Mouse (Mus musculus) embryonic stem cell, embryonic (primary cell): ENCODE measurements around the gene Swsap1.

Source experiments
- CTCF ChIA-PET, 4 experiments: fragments of 300-600 bp in 2 of 4; fragments of 350-600 bp in 2 of 4; sonication (Branson Sonifier 250); formaldehyde crosslinking; loops; one replicate each; lab custom pipeline; 2022; ENCODE audit warnings: inconsistent platforms in 2 of 4; lab: Charles Lee
- POLR2A ChIA-PET, 4 experiments: fragments of 300-600 bp in 2 of 4; fragments of 350-600 bp in 2 of 4; sonication (Branson Sonifier 250); formaldehyde crosslinking; loops; one replicate each; lab custom pipeline; 2022; ENCODE audit warnings: antibody characterized with exemption in 4 of 4, inconsistent platforms in 1 of 4; lab: Charles Lee

Swsap1 gene

DNA sequence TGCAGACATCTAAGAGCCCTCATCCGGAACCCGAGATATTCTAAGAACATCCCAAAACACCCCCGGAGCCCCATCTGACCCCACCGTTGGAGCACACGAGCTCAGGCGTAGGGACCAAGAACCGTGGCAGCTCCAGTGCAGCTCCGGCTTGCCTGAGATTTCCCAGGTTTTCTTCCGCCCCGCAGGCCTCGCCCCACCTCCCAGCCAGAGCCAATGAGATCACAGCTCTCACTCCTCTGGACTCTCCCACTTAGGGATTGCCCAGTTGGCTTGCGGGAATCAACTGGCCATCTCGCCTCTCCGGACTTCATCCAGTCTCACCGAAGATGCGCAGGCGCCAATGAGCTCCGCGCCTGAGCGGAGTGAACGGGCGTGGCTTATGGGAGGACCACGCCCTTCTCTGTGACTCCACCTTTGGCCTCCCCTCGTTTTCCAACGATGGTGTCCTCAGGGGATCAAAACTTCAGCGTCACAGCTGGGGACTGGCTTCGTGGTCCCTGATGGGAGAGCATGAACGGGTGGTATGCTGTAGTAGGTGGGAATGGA, 28.3 kb upstream of the Swsap1 start, which contains the start of the genes Ccdc159 and Tmem205:
Gene Ccdc159 (plus strand): TSS at position 264 of the 546 bp plus-strand sequence.
Gene Tmem205 (minus strand): TSS at position 349 of the 546 bp plus-strand sequence.
- ChIA-PET CTCF (interaction anchor here (0.5 to 1.6 kb wide), 14 partner anchors 9 to 484 kb away, joined by 3 to 9 read pairs (median 3); partner anchors contain the start of genes Plppr2 (in 2 of the 4), 9530077C05Rik (in 1 of the 4), Pigyl (in 1 of the 4) and Rab3d (in 1 of the 4)), POLR2A (interaction anchor here (0.6 to 2.3 kb wide), 73 partner anchors 9 to 1285 kb away, joined by 3 to 47 read pairs (median 4); partner anchors contain the start of genes Rab3d (in 4 of the 4), Kank2 (in 3 of the 4), Plppr2 (in 3 of the 4) and Dock6 (in 2 of the 4))

DNA sequence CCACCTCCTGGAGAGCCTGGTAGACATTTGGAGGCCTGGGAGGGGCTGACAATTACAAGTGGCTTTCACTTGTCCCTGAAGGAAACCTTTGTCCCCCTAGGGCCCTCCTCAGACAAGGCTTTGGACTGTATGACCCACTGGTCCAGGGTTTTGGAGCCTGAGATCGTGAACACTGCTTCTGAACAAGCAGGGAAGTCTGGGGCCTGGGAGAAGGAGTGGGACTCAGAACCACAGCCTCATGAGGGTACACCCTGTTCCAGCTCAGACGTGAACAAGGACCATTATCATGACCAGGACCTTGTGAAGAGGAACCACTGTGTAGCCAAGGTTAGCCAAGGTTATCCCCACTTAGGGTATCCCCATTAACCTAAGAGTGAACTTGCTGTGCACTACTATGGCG, 26.3 kb upstream of the Swsap1 start:
- ChIA-PET POLR2A (interaction anchor here in 1 of 4 experiments (1.0 to 1.2 kb wide), 2 partner anchors 11 to 125 kb away, joined by 3 read pairs; partner anchors contain the start of gene Rab3d), CTCF (no interaction called here)

DNA sequence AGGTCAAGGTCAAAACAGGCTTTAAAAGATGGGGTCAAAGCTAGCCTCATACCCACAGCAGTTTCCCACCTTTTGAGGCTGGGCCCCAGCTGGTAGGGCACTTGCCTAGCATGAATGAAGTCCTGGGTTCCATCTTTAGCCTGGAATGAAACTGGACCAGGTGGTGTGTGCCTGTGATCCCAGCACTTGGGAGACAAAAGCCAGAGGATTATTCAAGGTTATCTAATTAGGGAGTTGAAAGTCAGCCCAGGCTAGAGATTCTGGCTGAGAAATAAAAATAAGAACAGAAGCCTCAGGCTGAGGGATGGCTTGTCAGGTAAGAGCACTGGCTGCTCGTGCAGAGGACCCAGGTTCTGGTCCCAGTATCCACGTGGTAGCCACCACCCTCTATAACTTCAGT, 23.5 kb upstream of the Swsap1 start:
- CTCF ChIA-PET, result no interaction called here
- POLR2A ChIA-PET, result no interaction called here

DNA sequence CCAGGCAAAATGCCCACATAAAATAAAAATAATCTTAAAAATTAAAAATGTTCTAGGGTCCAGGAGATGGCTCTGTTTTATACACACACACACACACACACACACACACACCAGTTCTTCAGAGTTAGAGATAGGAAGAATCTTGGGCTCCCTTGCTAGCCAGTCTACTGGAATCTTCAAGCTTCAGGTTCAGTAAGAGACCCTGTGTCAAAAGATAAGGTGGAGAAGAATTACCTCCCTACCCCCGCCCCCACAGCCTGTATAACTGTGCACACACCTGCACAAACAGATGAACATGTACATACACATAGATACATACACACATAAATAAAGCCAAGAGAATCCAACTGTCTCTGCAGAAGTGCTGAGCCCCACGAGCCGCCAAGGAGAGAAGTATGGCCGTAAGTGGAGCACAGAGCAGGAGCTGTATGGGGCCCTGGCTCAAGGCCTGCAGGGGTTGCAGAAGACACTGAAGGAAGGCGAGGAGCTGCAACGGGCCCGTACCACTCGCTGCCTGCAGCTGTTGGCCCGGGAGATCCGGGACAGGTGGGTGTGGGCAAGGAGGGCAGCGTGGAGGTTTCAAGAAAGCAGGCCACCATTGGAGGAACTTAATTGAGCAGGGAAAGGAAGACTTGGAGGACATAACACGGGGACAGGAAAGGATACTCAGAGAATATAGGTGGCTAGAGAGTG, 23.0 kb upstream of the Swsap1 start:
- POLR2A ChIA-PET, result interaction anchor here in 2 of 4 experiments (0.9 to 1.2 kb wide), 5 partner anchors 13 to 153 kb away, joined by 3 to 5 read pairs (median 3); partner anchors contain the start of genes Angptl8 (in 1 of the 2), Ecsit (in 1 of the 2) and Rab3d (in 1 of the 2)
- CTCF ChIA-PET, result interaction anchor here in 1 of 4 experiments (0.7 kb wide), 1 partner anchor 58 kb away, joined by 3 read pairs; no protein-coding TSS in a partner anchor

DNA sequence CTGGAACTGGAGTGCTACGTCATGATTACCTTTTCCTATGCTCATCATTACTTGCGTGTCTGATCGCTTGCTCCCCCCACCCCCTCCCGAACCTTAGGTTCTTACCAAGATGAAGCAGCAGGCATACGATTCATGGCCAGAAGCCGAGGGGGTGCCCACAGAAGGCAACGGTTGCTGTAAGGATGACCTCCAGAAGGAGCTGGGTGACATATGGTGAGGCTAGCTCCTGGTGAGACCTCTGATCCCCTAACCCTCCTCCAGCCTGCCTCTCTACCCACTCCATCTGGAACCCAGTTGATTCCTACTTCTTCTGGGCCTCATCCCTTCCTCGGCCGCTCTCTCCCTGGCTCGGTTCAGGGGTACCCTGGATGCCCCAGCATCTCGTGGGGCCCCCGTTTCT, 21.5 kb upstream of the Swsap1 start:
- POLR2A ChIA-PET, result interaction anchor here in 2 of 4 experiments (0.8 to 1.2 kb wide), 5 partner anchors 12 to 231 kb away, joined by 3 read pairs; partner anchors contain the start of gene Rab3d (in 1 of the 2)

DNA sequence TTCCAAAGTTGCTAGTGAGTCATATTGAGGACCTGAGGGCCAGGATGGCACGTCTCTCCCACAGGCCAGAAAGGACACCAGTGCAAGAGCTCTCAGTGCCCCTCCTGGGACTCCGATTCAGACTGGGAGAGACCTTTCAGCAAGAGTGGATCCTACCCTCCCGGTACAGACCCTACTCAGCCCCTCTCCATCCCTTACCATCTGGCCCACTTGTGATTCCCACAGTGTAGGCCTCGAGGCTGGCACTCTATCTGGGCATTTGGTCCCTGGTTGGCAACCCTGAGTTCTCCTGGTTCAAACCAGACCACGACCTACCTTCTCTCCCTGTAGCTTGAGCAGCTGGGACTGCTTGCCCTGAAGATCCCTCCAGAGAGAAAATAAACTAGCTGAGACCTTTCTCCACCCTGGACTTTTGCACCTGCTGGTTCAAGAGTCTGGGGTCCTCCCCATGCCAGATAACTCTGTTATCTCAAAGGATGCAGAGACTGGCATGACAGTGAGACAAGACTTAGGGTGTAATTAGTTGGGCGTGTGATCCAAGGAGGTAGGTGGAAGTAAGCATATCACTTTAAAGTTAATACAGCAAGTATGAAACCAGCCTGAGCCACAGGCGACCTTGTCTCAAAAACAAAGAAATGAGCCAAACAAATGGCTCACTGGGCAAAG, 20.0 kb upstream of the Swsap1 start:
- POLR2A ChIA-PET, result interaction anchor here in 1 of 4 experiments (0.6 to 1.9 kb wide), 3 partner anchors 8 to 28 kb away, joined by 3 to 15 read pairs (median 7); partner anchors contain the start of genes Ccdc159, Epor, Rab3d and Tmem205
- CTCF ChIA-PET, result no interaction called here

More for the DNA sequence above, 21.5 kb upstream of the Swsap1 start:
- CTCF ChIA-PET, result no interaction called here

DNA sequence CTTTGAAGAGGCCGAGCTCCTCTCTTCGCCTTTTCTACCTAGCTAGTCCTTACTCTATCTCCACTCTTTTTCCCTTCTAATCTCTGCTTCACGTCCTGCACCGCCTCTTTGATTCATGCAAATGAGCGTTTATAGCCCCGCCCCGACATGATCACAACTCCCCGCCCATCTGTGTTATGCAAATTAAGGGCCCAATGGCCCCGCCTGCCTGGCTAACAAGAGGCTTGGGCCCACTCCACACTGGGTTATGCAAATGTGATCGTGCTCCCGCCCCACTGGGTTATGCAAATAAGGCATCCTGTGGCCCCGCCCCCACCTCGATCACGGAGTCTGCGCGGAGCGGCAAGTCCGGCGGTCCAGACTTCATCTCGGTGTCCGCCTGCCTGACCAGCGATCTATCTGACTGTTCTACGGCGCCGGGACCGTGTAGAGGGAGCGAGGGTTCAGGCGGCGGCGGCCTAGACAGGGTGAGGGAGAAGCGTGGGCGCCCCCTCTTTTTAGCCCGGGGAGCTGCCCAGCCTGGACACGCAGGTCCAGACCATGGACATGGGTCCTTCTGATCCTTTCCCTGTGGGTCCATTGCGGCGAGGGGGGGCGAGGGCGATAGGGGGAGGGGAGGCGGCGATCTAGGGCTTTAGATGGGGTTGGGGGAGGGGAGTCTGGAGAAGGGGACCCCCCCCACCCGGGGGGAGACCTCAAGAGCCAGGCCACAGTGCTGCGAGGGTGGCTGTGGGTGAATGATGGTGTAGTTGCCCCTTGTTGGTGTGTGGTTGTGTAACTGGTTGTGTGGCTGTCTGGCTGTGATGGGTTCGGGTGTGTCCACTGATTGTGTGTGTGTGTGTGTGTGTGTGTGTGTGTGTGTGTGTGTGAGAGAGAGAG, 18.6 kb upstream of the Swsap1 start, which contains the start of gene Plppr2:
Gene Plppr2 (plus strand): TSS at position 342 of the 879 bp plus-strand sequence.
- ChIA-PET POLR2A (interaction anchor here in 3 of 4 experiments (0.7 to 1.9 kb wide), 7 partner anchors 10 to 213 kb away, joined by 3 to 15 read pairs (median 3); partner anchors contain the start of genes Ccdc159 (in 3 of the 3), Tmem205 (in 3 of the 3), Dock6 (in 1 of the 3) and Rab3d (in 1 of the 3)), CTCF (interaction anchor here in 3 of 4 experiments (0.6 to 1.5 kb wide), 3 partner anchors 9 to 266 kb away, joined by 3 to 4 read pairs (median 3); partner anchors contain the start of genes Ccdc159 (in 2 of the 3) and Tmem205 (in 2 of the 3))

DNA sequence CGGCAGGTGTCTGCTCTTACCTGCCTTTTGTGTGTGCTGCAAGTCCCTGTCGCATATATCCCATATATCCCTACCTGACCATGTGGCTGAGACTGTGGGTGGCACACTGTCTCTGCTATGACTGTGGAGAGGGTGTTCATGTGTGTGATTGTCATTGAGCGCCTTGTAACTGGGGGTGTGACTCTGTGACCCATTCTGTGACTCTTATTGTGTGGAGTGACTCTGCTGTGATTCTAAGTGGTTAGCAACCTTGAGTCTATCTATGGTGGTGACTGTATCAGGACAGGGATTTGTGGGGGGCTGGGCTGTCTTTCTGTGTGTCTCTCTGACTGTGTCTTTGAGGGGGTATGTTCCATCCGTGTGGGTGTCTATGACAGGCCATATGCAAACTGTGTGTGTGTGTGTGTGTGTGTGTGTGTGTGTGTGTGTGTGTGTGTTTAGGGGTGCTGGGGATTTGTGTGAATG, 17.8 kb upstream of the Swsap1 start:
- CTCF ChIA-PET, result no interaction called here
- POLR2A ChIA-PET, result no interaction called here

DNA sequence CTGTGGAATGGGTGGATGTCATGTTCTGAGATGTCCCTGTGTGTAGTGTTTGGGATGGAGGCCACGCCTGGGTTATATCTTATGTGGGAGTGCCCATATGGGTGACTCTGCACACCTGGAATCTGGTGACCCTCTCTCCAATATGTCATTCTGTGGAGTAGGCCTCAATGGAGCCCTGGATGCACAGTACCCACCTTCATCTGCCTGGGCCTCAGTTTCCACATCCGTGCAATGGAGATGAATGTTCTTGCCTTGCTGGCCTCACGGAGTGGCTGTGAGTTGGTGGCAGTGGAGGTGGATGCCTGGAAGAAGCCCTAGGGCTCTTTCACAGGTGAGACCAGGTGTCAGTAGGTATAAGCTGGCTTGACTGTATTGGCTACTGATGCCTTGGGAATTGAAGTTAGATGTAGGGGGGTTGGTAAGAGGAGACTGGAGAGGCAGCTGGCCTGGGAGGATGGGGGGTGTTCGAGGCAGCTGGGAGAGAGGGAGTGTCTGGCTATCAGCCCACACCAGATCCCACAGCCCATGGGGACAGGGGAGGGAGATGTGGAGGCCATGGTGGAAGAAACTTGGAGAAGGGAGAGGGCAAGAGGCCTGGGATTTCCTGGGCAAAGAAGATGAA, 17.2 kb upstream of the Swsap1 start:
- POLR2A ChIA-PET, result interaction anchor here in 1 of 4 experiments (0.6 kb wide), 1 partner anchor 132 kb away, joined by 3 read pairs; no protein-coding TSS in a partner anchor

DNA sequence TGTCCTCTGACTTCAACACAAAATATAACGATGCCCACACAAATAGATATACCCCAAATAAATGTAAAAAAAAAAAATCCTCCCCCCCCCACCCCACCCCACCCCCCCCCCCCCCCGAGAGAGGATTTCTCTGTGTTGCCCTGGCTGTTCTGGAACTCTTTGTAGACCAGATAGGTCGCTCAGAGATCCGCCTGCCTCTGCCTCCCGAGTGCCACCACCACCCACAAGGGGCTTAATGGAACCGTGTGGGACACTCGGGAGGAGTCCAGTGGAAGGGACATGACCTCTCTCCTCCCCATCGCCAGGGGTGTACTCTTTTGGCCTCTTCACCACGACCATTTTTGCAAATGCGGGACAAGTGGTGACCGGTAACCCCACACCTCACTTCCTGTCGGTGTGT, 12.5 kb upstream of the Swsap1 start:
- ChIA-PET CTCF (no interaction called here), POLR2A (interaction anchor here in 1 of 4 experiments (1.5 kb wide), 1 partner anchor 25 kb away, joined by 6 read pairs; the partner anchor contains the start of gene Rab3d)

More for the DNA sequence above, 17.2 kb upstream of the Swsap1 start:
- CTCF ChIA-PET, result no interaction called here

DNA sequence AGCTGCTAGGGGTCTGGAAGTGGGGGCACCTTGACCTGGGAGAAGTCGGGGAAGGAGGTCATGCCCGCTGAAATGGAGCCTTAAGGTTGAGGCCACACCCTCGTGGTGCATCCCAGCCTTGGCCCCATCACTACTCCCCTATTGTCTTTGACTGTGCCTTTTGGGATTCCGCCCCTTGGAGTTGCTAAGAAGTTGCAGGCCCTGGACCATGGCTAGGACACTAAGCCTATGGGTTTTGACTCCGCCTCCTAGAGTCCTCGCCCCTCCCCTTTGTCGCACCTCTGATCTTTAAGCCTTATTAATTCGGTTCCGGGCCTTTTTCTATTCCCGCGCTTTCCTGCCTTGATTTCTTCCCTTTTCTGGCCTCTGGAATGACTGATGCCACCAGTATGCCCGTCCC, 11.9 kb upstream of the Swsap1 start:
- CTCF ChIA-PET, result interaction anchor here in 1 of 4 experiments (1.2 kb wide), 1 partner anchor 12 kb away, joined by 3 read pairs; the partner anchor contains the start of gene Swsap1
- POLR2A ChIA-PET, result interaction anchor here in 2 of 4 experiments (0.9 to 1.6 kb wide), 4 partner anchors 16 to 217 kb away, joined by 3 to 6 read pairs (median 4); partner anchors contain the start of genes Ccdc159 (in 1 of the 2), Rab3d (in 1 of the 2) and Tmem205 (in 1 of the 2)

DNA sequence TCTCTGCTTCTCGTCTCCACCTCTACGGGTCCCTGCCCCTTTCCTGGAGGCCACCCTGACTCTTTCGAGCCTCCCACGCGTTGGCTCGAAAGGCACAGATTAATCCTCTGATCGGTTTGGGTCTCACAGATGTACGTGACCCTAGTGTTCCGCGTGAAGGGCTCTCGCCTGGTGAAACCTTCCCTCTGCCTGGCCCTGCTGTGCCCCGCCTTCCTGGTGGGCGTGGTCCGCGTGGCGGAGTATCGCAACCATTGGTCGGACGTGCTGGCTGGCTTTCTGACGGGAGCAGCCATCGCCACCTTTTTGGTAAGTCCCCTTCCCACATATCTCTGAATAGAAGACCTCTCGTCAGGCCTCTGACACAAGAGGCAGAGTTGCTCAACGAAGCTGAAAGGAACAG, 11.3 kb upstream of the Swsap1 start:
- ChIA-PET POLR2A (interaction anchor here in 2 of 4 experiments (0.9 to 1.6 kb wide), 4 partner anchors 17 to 218 kb away, joined by 3 to 6 read pairs (median 4); partner anchors contain the start of genes Ccdc159 (in 1 of the 2), Rab3d (in 1 of the 2) and Tmem205 (in 1 of the 2)), CTCF (interaction anchor here in 1 of 4 experiments (1.2 kb wide), 1 partner anchor 12 kb away, joined by 3 read pairs; the partner anchor contains the start of gene Swsap1)

DNA sequence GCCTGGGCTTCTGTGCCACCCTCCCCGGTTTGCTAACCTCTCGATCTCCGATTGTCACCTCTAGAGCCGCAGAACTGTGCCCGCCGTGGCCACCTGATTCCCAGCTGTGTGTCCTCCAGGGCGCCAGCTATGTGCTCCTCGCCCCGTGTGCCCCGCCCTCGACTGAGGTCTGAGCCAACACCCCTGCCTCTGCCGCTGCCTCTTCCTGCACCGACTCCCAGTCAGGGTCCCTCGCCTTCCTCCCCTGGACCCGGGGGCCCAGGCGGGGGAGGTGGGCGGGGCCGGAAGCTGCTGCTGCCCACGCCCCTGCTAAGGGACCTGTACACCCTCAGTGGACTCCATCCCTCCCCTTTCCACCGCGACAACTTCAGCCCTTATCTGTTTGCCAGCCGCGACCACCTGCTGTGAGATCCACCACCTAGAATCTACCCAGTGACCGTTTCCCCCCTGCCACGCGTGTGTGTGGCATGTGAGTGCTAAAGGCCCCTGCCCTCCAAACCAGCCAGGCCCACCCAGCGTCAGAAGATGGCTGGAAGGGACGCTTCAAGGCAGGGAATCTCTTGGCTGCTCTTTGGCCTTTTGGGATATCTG, 7.9 kb upstream of the Swsap1 start:
- ChIA-PET CTCF (interaction anchor here in 2 of 4 experiments (0.5 to 0.7 kb wide), 4 partner anchors 77 to 279 kb away, joined by 3 to 5 read pairs (median 3); no protein-coding TSS in a partner anchor), POLR2A (interaction anchor here in 3 of 4 experiments (0.5 to 1.9 kb wide), 6 partner anchors 21 to 364 kb away, joined by 3 to 5 read pairs (median 3); partner anchors contain the start of genes Ccdc159 (in 1 of the 3) and Tmem205 (in 1 of the 3))

DNA sequence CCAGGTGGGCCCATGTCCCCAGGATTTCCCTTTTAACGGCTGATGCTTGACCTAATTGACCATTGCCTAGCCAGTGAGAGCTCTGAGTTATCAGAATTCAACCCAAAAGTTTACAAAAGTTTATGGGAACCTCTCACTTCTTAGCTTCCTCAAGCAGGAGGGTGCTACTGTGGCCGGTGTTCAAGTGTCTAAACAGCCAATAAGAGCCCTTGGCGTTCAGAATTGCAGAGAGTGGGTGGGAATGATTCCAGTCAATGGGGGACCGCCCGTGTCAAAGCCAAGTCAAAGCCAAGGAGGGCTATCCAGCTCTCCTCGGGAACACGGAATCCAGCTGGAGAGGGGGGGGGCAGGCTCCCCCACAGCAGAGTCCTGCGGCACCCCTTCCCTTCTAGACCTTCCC, 7.4 kb upstream of the Swsap1 start:
- POLR2A ChIA-PET, result interaction anchor here in 3 of 4 experiments (0.5 to 1.9 kb wide), 6 partner anchors 21 to 365 kb away, joined by 3 to 5 read pairs (median 3); partner anchors contain the start of genes Ccdc159 (in 1 of the 3) and Tmem205 (in 1 of the 3)
- CTCF ChIA-PET, result interaction anchor here in 2 of 4 experiments (0.6 to 0.7 kb wide), 3 partner anchors 77 to 159 kb away, joined by 3 to 5 read pairs (median 3); no protein-coding TSS in a partner anchor

DNA sequence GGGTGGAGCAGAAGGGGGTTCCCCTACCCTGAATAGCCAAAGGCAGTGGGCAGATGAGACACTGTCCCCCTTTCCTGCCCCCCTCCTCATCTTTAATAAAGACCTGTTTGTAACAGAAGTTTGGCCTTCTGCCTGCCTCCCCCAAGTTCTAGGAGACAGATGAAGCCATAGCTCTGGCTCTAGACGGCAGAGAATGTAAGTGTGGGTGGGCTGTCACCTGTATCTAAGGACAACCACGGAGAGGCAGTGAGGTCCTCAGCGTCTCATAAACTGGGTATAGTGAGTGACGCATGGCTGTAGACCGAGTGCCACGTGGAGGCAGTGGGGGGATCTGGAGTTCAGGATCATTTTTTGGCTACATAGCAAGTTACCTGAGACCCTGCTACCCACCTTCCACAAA, 6.8 kb upstream of the Swsap1 start:
- POLR2A ChIA-PET, result interaction anchor here in 3 of 4 experiments (0.6 to 1.9 kb wide), 5 partner anchors 11 to 116 kb away, joined by 3 to 7 read pairs (median 4); no protein-coding TSS in a partner anchor
- CTCF ChIA-PET, result interaction anchor here in 1 of 4 experiments (0.6 to 0.7 kb wide), 2 partner anchors 159 to 248 kb away, joined by 3 to 5 read pairs; no protein-coding TSS in a partner anchor
